Mouse (Mus musculus) brain, adult 2 months (tissue): ENCODE results near the gene Trim34a.
"Not testable (repeated sequence)": the region's sequence is repeated elsewhere in the genome, so short reads cannot be mapped to it uniquely, and the experiment has no call there.

Experiments
- DNase-seq: peaks from one replicate; pipeline ENCODE4 v3.0.0; 2011; ENCODE audit warnings: low read depth, low spot score

The Trim34a gene

GRCm38 (mm10) chr7:104244287-104245181, at the start of gene Trim34a:
Gene Trim34a, plus strand, starts transcription at chr7:104244457.
- peak; percentile 47 for DNase-seq

- DNase-seq, result no peak
Observed at GRCm38 (mm10) chr7:104195885-104196284, 48.4 kb upstream of the Trim34a start, which contains the start of gene Olfr649. Gene Olfr649, minus strand, starts transcription at chr7:104195985.

GRCm38 (mm10) chr7:104199822-104200221, 44.4 kb upstream of the Trim34a start:
- DNase-seq, result peak; percentile 54

GRCm38 (mm10) chr7:104206197-104206596, 38.1 kb upstream of the Trim34a start:
- no peak for DNase-seq

- DNase-seq, result no peak
Observed at GRCm38 (mm10) chr7:104216011-104216535, 28.2 kb upstream of the Trim34a start.

- no peak for DNase-seq
Observed at GRCm38 (mm10) chr7:104217881-104218280, 26.4 kb upstream of the Trim34a start.

- DNase-seq, result peak; percentile 1
Observed at GRCm38 (mm10) chr7:104218701-104219569, 25.3 kb upstream of the Trim34a start, which contains the start of gene Trim6. Gene Trim6, plus strand, starts transcription at chr7:104218793.

GRCm38 (mm10) chr7:104231203-104231602, 13.1 kb upstream of the Trim34a start:
- peak; percentile 6 for DNase-seq

GRCm38 (mm10) chr7:104240857-104241256, 3.4 kb upstream of the Trim34a start:
- DNase-seq, result no peak

- no peak for DNase-seq
Observed at GRCm38 (mm10) chr7:104243616-104244015, 641 bp upstream of the Trim34a start.

- DNase-seq, result not testable (repeated sequence)
Observed at GRCm38 (mm10) chr7:104260380-104260779, 16.1 kb downstream of the Trim34a start.

GRCm38 (mm10) chr7:104265335-104265734, 21.1 kb downstream of the Trim34a start:
- not testable (repeated sequence) for DNase-seq

GRCm38 (mm10) chr7:104279361-104279760, 35.1 kb downstream of the Trim34a start:
- DNase-seq, result not testable (repeated sequence)

- not testable (repeated sequence) for DNase-seq
Observed at GRCm38 (mm10) chr7:104287576-104288443, 43.6 kb downstream of the Trim34a start, which contains the start of gene Trim5. Gene Trim5, minus strand, starts transcription at chr7:104288094.

GRCm38 (mm10) chr7:104290641-104291040, 46.4 kb downstream of the Trim34a start:
- DNase-seq, result no peak

- no peak for DNase-seq
Observed at GRCm38 (mm10) chr7:104291638-104292400, 47.6 kb downstream of the Trim34a start.
